Mouse (Mus musculus) CH12.LX (cell line): ENCODE measurements around the gene Zglp1. TPM values are rescaled to one million over a fixed set of nuclear protein-coding genes. Genes with fewer than 3 reads are reported as not detected.

Source experiments
- DNase-seq: peaks from one replicate; pipeline ENCODE4 v3.0.0-alpha.2; 2013; ENCODE audit errors: extremely low read depth
- H3K27ac ChIP-seq: 2 replicates; pipeline ENCODE4 v1.5.1; 2012; ENCODE audit warnings: low read depth, mild to moderate bottlenecking, control low read depth, moderate library complexity; ENCODE audit not compliant: insufficient read depth
- H3K27me3 ChIP-seq: replicated peaks from 2 replicates; pipeline ENCODE3; 2012; ENCODE audit warnings: inconsistent platforms
- H3K36me3 ChIP-seq, 2 experiments: replicated peaks in 1 of 2; 2 replicates each; pipeline versions ENCODE3 to v1.6.1; 2012; ENCODE audit warnings: inconsistent platforms in 1 of 2, low read length in 1 of 2, mild to moderate bottlenecking in 1 of 2, mixed read lengths in 1 of 2, moderate library complexity in 1 of 2; ENCODE audit not compliant: control insufficient read depth in 1 of 2, insufficient read depth in 1 of 2
- H3K4me1 ChIP-seq, 2 experiments: 2 replicates each; pipeline ENCODE4 v1.6.1; 2012; ENCODE audit warnings: inconsistent platforms in 1 of 2, moderate library complexity in 1 of 2; ENCODE audit not compliant: insufficient read depth in 2 of 2, control insufficient read depth in 1 of 2
- H3K4me2 ChIP-seq: 2 replicates; pipeline ENCODE4 v1.6.1; 2012; ENCODE audit warnings: low read depth, mild to moderate bottlenecking, control low read depth; ENCODE audit not compliant: poor library complexity, insufficient read depth, severe bottlenecking
- H3K4me3 ChIP-seq, 3 experiments: fragments of 150-350 bp in 1 of 3; sonication (generic) in 1 of 3; replicated peaks in 1 of 3; 2 replicates each; pipeline versions ENCODE3 to v1.5.1; 2011 to 2012; ENCODE audit warnings: low read depth in 2 of 3, low read length in 2 of 3, mild to moderate bottlenecking in 2 of 3, moderate library complexity in 2 of 3, control low read depth in 1 of 3, improper control_type of control experiment in 1 of 3, inconsistent platforms in 1 of 3, mixed read lengths in 1 of 3; ENCODE audit not compliant: poor library complexity in 1 of 3
- H3K79me2 ChIP-seq: replicated peaks from 2 replicates; pipeline ENCODE4 v1.6.1; 2012; ENCODE audit warnings: mild to moderate bottlenecking, moderate library complexity; ENCODE audit not compliant: control insufficient read depth, poor library complexity, insufficient read depth, severe bottlenecking; ENCODE audit errors: extremely low read depth
- H3K9ac ChIP-seq: 2 replicates; pipeline ENCODE4 v1.6.1; 2012; ENCODE audit warnings: low read depth, mild to moderate bottlenecking, control low read depth, moderate library complexity; ENCODE audit not compliant: insufficient read depth
- H3K9me3 ChIP-seq: replicated peaks from 2 replicates; pipeline ENCODE3; 2012; ENCODE audit warnings: low read length, inconsistent platforms, mixed read lengths
- BHLHE40 ChIP-seq: IDR thresholded peaks from 2 replicates; pipeline ENCODE4 v1.6.1; 2011; ENCODE audit warnings: mild to moderate bottlenecking, low read depth, low read length, improper control_type of control experiment
- CHD2 ChIP-seq: IDR thresholded peaks from 2 replicates; pipeline ENCODE4 v1.6.1; 2011; ENCODE audit warnings: low read length, improper control_type of control experiment
- E2F4 ChIP-seq: IDR thresholded peaks from 2 replicates; pipeline ENCODE4 v1.6.1; 2011; ENCODE audit warnings: low read depth, low read length, improper control_type of control experiment; ENCODE audit not compliant: insufficient replicate concordance
- ELF1 ChIP-seq: IDR thresholded peaks from 2 replicates; pipeline ENCODE4 v1.6.1; 2014; ENCODE audit warnings: low read depth, mild to moderate bottlenecking, inconsistent platforms, low read length, improper control_type of control experiment
- GABPA ChIP-seq: IDR thresholded peaks from 2 replicates; pipeline ENCODE4 v1.6.1; 2012; ENCODE audit warnings: low read depth, low read length, improper control_type of control experiment, inconsistent platforms; ENCODE audit not compliant: insufficient replicate concordance
- HCFC1 ChIP-seq: IDR thresholded peaks from 2 replicates; pipeline ENCODE4 v1.6.1; 2012; ENCODE audit warnings: low read depth, mild to moderate bottlenecking, inconsistent platforms, low read length, improper control_type of control experiment
- IRF4 ChIP-seq: IDR thresholded peaks from 2 replicates; pipeline ENCODE4 v1.6.1; 2014; ENCODE audit warnings: low read depth, mild to moderate bottlenecking, inconsistent platforms, low read length, improper control_type of control experiment
- KAT2A ChIP-seq: IDR thresholded peaks from 2 replicates; pipeline ENCODE4 v1.6.1; 2012; ENCODE audit warnings: low read length, improper control_type of control experiment, inconsistent platforms; ENCODE audit not compliant: insufficient replicate concordance
- MAFK ChIP-seq: IDR thresholded peaks from 2 replicates; pipeline ENCODE4 v1.6.1; 2011; ENCODE audit warnings: low read length, improper control_type of control experiment; ENCODE audit not compliant: insufficient replicate concordance
- MAX ChIP-seq: IDR thresholded peaks from 2 replicates; pipeline ENCODE4 v1.6.1; 2011; ENCODE audit warnings: low read length, improper control_type of control experiment
- MAZ ChIP-seq: IDR thresholded peaks from 2 replicates; pipeline ENCODE4 v1.6.1; 2012; ENCODE audit warnings: low read depth, mild to moderate bottlenecking, inconsistent platforms, low read length, improper control_type of control experiment, moderate library complexity
- MEF2A ChIP-seq: IDR thresholded peaks from 2 replicates; pipeline ENCODE4 v1.6.1; 2014; ENCODE audit warnings: low read depth, mild to moderate bottlenecking, inconsistent platforms, low read length, improper control_type of control experiment, borderline replicate concordance
- MXI1 ChIP-seq: IDR thresholded peaks from 2 replicates; pipeline ENCODE4 v1.6.1; 2011; ENCODE audit warnings: mild to moderate bottlenecking, low read depth, low read length, improper control_type of control experiment
- NELFE ChIP-seq: IDR thresholded peaks from 2 replicates; pipeline ENCODE4 v1.6.1; 2011; ENCODE audit warnings: low read depth, low read length, improper control_type of control experiment
- NRF1 ChIP-seq: IDR thresholded peaks from 2 replicates; pipeline ENCODE4 v1.6.1; 2014; ENCODE audit warnings: low read depth, mild to moderate bottlenecking, inconsistent platforms, low read length, improper control_type of control experiment, moderate library complexity
- PAX5 ChIP-seq: IDR thresholded peaks from 2 replicates; pipeline ENCODE4 v1.6.1; 2012; ENCODE audit warnings: low read length, inconsistent platforms, mixed read lengths
- POLR2AphosphoS2 ChIP-seq: IDR thresholded peaks from 2 replicates; pipeline ENCODE4 v1.6.1; 2011; ENCODE audit warnings: low read depth, low read length, improper control_type of control experiment
- RCOR1 ChIP-seq: conservative IDR thresholded peaks from 2 replicates; pipeline ENCODE4 v1.6.1; 2012; ENCODE audit warnings: low read depth, mild to moderate bottlenecking, inconsistent platforms, low read length, improper control_type of control experiment
- SIN3A ChIP-seq: IDR thresholded peaks from 2 replicates; pipeline ENCODE4 v1.6.1; 2012; ENCODE audit warnings: low read length, improper control_type of control experiment, inconsistent platforms
- SMC3 ChIP-seq: IDR thresholded peaks from 2 replicates; pipeline ENCODE4 v1.6.1; 2011; ENCODE audit warnings: low read depth, low read length, improper control_type of control experiment
- TBP ChIP-seq: conservative IDR thresholded peaks from 2 replicates; pipeline ENCODE4 v1.6.1; 2011; ENCODE audit warnings: low read depth, low read length, improper control_type of control experiment
- TCF12 ChIP-seq: IDR thresholded peaks from 2 replicates; pipeline ENCODE4 v1.6.1; 2014; ENCODE audit warnings: low read depth, mild to moderate bottlenecking, inconsistent platforms, low read length, improper control_type of control experiment
- USF1 ChIP-seq: IDR thresholded peaks from 2 replicates; pipeline ENCODE4 v1.6.1; 2014; ENCODE audit warnings: low read depth, mild to moderate bottlenecking, inconsistent platforms, low read length, improper control_type of control experiment
- USF2 ChIP-seq: conservative IDR thresholded peaks from 2 replicates; pipeline ENCODE4 v1.6.1; 2011; ENCODE audit warnings: low read depth, low read length, improper control_type of control experiment
- ZMIZ1 ChIP-seq: IDR thresholded peaks from 2 replicates; pipeline ENCODE4 v1.6.1; 2012; ENCODE audit warnings: low read depth, mild to moderate bottlenecking, inconsistent platforms, low read length, improper control_type of control experiment
- dilution Hi-C: fragments of 300-500 bp; cut with MboI; formaldehyde crosslinking; loops from 2 replicates; pipeline ENCODE4 v1.14.3; 2020; ENCODE audit warnings: low sequenced_read_pairs; ENCODE audit not compliant: extremely low pct_unique_long_range_greater_than_20kb, extremely low pct_ligation_motif_present
- in situ Hi-C: fragments of 300-500 bp; cut with MboI; formaldehyde crosslinking; loops from 3 replicates; pipeline ENCODE4 v1.14.3; 2019; ENCODE audit warnings: low sequenced_read_pairs, low pct_ligation_motif_present, low pct_unique_long_range_greater_than_20kb, mixed read lengths
- polyA plus RNA-seq: library from polyadenylated mRNA; unstranded; fragments of >175 nt; gene quantifications from 2 replicates; pipeline ENCODE4 v1.2.1, GENCODE M21; 2012; ENCODE audit warnings: low read depth; ENCODE audit not compliant: insufficient read length
- total RNA-seq, 2 experiments: library from RNA; depleted of rRNA; stranded (reverse); fragments of 300-350 nt in 1 of 2; fragments of >200 nt in 1 of 2; gene quantifications; 2 replicates each; pipeline ENCODE4 v1.2.3; 2012 to 2014

The Zglp1 gene
- total and polyA plus RNA-seq, 3 experiments, result 0.87 to 1.3 TPM; not detected in 1

DNA sequence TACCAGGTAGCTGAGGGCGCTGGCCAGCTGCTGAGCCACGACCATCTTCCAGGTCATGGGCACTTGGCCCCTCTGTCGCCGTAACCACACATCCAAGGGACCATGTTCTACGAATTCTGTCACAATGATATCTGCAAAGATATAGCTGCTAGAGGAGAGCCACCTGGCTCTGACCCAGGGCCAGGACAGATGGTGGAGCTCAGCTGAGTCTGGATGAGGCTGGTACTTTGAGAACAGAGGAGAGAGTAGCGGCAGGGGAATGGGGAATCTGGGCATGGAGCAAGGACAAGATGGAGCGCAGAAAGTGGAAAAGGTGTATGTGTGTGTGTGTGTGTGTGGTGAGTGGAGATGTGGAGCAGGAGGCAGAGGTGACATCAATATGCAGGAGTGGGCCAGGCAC is 47.3 kb upstream of the Zglp1 start:
- dilution Hi-C loops (no loop called here), in situ Hi-C loops (no loop called here)
- Histone ChIP-seq H3K4me2 (no peak overlapping the region), H3K27ac (no peak overlapping the region), H3K4me3 (no peak overlapping the region), H3K36me3 (peaks cover 77 to 84% of the 10 kb centered on the region in 2 experiments), H3K9me3 (no peaks in the 10 kb centered on the region), H3K9ac (no peak overlapping the region), H3K4me1 (0 out of 4 replicates have a peak, but pooled peaks cover 0 to 5% of the 10 kb centered on the region in 2 experiments), H3K79me2 (no peaks in the 10 kb centered on the region), H3K27me3 (no peaks in the 10 kb centered on the region)
- TF ChIP-seq IRF4 (no peak), KAT2A (no peak), CHD2 (no peak), SIN3A (no peak), MAZ (no peak), E2F4 (no peak), SMC3 (no peak), MAFK (no peak), BHLHE40 (no peak), GABPA (no peak), USF2 (no peak), NELFE (no peak), PAX5 (no peak), TBP (no peak)
- no peak for DNase-seq

GRCm38 (mm10) chr9:21113751-21114150 is 46.9 kb upstream of the Zglp1 start:
- in situ Hi-C loops, result no loop called here
- no peak overlapping the region for H3K4me3 ChIP-seq
- no peaks in the 10 kb centered on the region for H3K27me3 ChIP-seq
- H3K9me3 ChIP-seq, result no peaks in the 10 kb centered on the region
- DNase-seq, result no peak
- dilution Hi-C loops, result no loop called here
- H3K4me2 ChIP-seq, result no peak overlapping the region
- peaks cover 82 to 88% of the 10 kb centered on the region in 2 experiments for H3K36me3 ChIP-seq
- H3K27ac ChIP-seq, result no peak overlapping the region
- H3K9ac ChIP-seq, result no peak overlapping the region
- H3K79me2 ChIP-seq, result no peaks in the 10 kb centered on the region
- H3K4me1 ChIP-seq, result 0 out of 4 replicates have a peak, but pooled peaks cover 0 to 5% of the 10 kb centered on the region in 2 experiments
- TF ChIP-seq GABPA, result no peak
- TF ChIP-seq NRF1, result no peak
- no peak for TF ChIP-seq TCF12
- TF ChIP-seq E2F4, result no peak
- no peak for TF ChIP-seq MAX
- TF ChIP-seq MEF2A, result no peak
- TF ChIP-seq ELF1, result no peak
- no peak for TF ChIP-seq POLR2AphosphoS2
- TF ChIP-seq BHLHE40, result no peak
- no peak for TF ChIP-seq RCOR1
- TF ChIP-seq HCFC1, result no peak
- TF ChIP-seq USF2, result no peak
- no peak for TF ChIP-seq TBP
- TF ChIP-seq MXI1, result no peak
- no peak for TF ChIP-seq ZMIZ1
- TF ChIP-seq IRF4, result no peak
- TF ChIP-seq CHD2, result no peak
- no peak for TF ChIP-seq MAFK
- TF ChIP-seq USF1, result no peak
- TF ChIP-seq NELFE, result no peak
